ENCODE assay signal across 8 mouse cellular contexts in the genomic region with DNA sequence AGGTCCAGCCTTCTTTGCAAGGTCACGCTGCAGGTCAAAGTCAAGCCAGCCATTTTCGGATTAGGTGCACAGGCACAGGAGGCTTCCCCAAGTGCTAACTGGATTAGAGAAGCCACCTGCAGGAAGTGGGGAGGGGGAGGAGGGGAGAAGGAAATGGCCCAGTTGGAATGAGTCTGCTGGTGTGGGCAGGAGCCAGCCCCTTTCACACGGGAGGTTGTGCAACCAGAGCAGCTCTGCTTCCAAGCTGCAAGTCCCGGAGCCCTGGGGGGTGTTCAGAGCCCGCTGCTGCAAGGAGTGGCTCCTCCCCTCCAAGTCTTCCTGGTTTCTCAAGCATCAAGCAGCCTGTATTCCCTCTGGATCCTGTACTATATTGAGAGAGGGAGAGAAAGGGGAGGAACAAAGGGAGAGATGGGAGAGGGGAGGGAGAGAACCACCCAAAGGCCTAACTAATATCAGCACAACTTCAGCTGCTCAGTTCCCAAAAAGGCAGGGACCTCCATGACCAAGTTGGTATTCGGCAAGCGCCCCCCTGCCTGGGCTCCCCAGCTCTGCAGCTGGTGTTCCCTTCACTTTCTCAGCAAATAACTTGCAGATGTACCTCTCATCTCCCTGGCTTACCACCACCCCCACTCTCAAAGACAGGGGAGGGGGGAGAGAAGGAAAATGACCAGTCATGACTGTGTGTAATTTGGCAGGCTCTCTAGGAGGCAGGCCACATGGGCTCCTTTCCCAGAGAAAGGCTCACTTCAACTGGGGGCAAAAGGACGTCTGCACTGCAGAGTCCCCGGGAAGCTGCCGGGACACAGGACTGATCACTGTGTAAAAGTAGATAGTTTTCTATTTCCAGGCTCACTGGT. TPM values are rescaled to one million over a fixed set of nuclear protein-coding genes. Genes with fewer than 3 reads are reported as not detected.
DNase-seq lines count a peak whose midpoint lies in the region; ATAC-seq and TF ChIP-seq lines count a peak whose summit lies in the region.

No protein-coding gene starts in this region.

- no peak overlapping the region for H3K9ac ChIP-seq in embryonic facial prominence, embryonic 15.5 days
- H3K9ac ChIP-seq in heart, embryonic 13.5 days, result peak overlapping the region; percentile 45
- H3K9ac ChIP-seq in kidney, embryonic 15.5 days, result peak overlapping the region; percentile 17; the same call in 1 of the 2 replicates

- H3K4me1 ChIP-seq in embryonic facial prominence, embryonic 15.5 days, result peaks cover 58% of the 10 kb centered on the region
- H3K4me1 ChIP-seq in heart, embryonic 13.5 days, result peaks cover 61% of the 10 kb centered on the region
- H3K4me1 ChIP-seq in kidney, embryonic 15.5 days, result peaks cover 70% of the 10 kb centered on the region
- peaks cover 3% of the 10 kb centered on the region; the same call in 1 of the 2 replicates for H3K4me1 ChIP-seq in lung, adult 2 months (ENCODE audit: control insufficient read depth, insufficient read depth, low read length)

- H3K27me3 ChIP-seq in embryonic facial prominence, embryonic 15.5 days, result no peaks in the 10 kb centered on the region
- H3K27me3 ChIP-seq in heart, embryonic 13.5 days (replicated peaks), result no peaks in the 10 kb centered on the region
- no peaks in the 10 kb centered on the region for H3K27me3 ChIP-seq in kidney, embryonic 15.5 days

- DNase-seq in CD4-positive, CD25-positive, alpha-beta regulatory T cell, adult 2 months (ENCODE audit: low read depth, low spot score), result peak; percentile 49
- DNase-seq in adrenal gland, adult 2 months, result peak; percentile 76
- peak; percentile 55 for DNase-seq in lung, adult 2 months
- DNase-seq in ovary, postnatal 36 days (ENCODE audit: low spot score), result peak; percentile 59
- DNase-seq in spleen, postnatal 10 days (ENCODE audit: low spot score in 2 of 2), result no peak

- H3K4me2 ChIP-seq in embryonic facial prominence, embryonic 15.5 days (replicated peaks), result peak overlapping the region; percentile 29
- peak overlapping the region; percentile 50 for H3K4me2 ChIP-seq in heart, embryonic 13.5 days
- peak overlapping the region; percentile 28; the same call in 1 of the 2 replicates for H3K4me2 ChIP-seq in kidney, embryonic 15.5 days

- no peaks in the 10 kb centered on the region for H3K9me3 ChIP-seq in embryonic facial prominence, embryonic 15.5 days (replicated peaks)
- no peaks in the 10 kb centered on the region for H3K9me3 ChIP-seq in heart, embryonic 13.5 days
- H3K9me3 ChIP-seq in kidney, embryonic 15.5 days (replicated peaks), result no peaks in the 10 kb centered on the region

- no peaks in the 10 kb centered on the region; the same call in 1 of the 2 replicates for H3K36me3 ChIP-seq in embryonic facial prominence, embryonic 15.5 days
- H3K36me3 ChIP-seq in heart, embryonic 13.5 days, result peaks cover 8% of the 10 kb centered on the region
- H3K36me3 ChIP-seq in kidney, embryonic 15.5 days, result no peaks in the 10 kb centered on the region

- WGBS in embryonic facial prominence, embryonic 15.5 days, result 7% methylated on average over 10 of the region's 10 CpGs
- 9% methylated on average over 10 of the region's 10 CpGs for WGBS in heart, embryonic 13.5 days
- whole genome bisulfite sequencing in kidney, embryonic 15.5 days, result 18% methylated on average over 10 of the region's 10 CpGs
- 27% methylated on average over 10 of the region's 10 CpGs for WGBS in lung, adult 2 months

- no peak for TF ChIP-seq POLR2A in lung, adult 2 months (IDR thresholded peaks at IDR 0.05; ENCODE audit: borderline replicate concordance, extremely low read depth, low read depth, low read length)

- H3K4me3 ChIP-seq in embryonic facial prominence, embryonic 15.5 days (replicated peaks), result no peak overlapping the region
- H3K4me3 ChIP-seq in heart, embryonic 13.5 days, result no peak overlapping the region
- no peak overlapping the region for H3K4me3 ChIP-seq in kidney, embryonic 15.5 days (replicated peaks)
- H3K4me3 ChIP-seq in lung, adult 2 months (replicated peaks; ENCODE audit: extremely low read depth, low read depth, low read length), result no peak overlapping the region

- peak overlapping the region; percentile 84 for H3K27ac ChIP-seq in embryonic facial prominence, embryonic 15.5 days (replicated peaks)
- H3K27ac ChIP-seq in heart, embryonic 13.5 days (replicated peaks), result peak overlapping the region; percentile 89
- H3K27ac ChIP-seq in kidney, embryonic 15.5 days, result peak overlapping the region; percentile 88

- peak; percentile 88 for ATAC-seq in embryonic facial prominence, embryonic 15.5 days (ENCODE audit: insufficient number of reproducible peaks, low FRiP score, low TSS enrichment, low read depth)
- peak; percentile 72 for ATAC-seq in heart, embryonic 13.5 days (ENCODE audit: extremely low read depth, insufficient number of reproducible peaks, low FRiP score, low TSS enrichment)
- peak; percentile 82 for ATAC-seq in kidney, embryonic 15.5 days (replicated peaks; ENCODE audit: low FRiP score)

- no peak for TF ChIP-seq CTCF in lung, adult 2 months (IDR thresholded peaks at IDR 0.05; ENCODE audit: insufficient read depth, low read length)

RNA-seq across cellular contexts. Expression of a gene that starts 52.2 kb away (rescaled TPM):
- 10 to 100 TPM in 1 of 2 experiments, 1 to 10 TPM in 1; 7.7 to 17.6 TPM for total RNA-seq in adrenal gland, adult 2 months (2021)
- polyA plus RNA-seq in adrenal gland, adult 2 months (2012; rRNA removed), result 11.0 and 12.4 TPM in 2 replicates
- polyA plus RNA-seq in embryonic facial prominence, embryonic 15.5 days (2015; fragmentation: Nextera tagmentation; extraction: Ambion mirVana), result 28.9 TPM in 2 replicates
- 8.1 and 8.3 TPM in 2 replicates for polyA plus RNA-seq in heart, embryonic 13.5 days (2015; fragmentation: Nextera tagmentation; extraction: Ambion mirVana)
- 7.3 and 8.1 TPM in 2 replicates for polyA plus RNA-seq in kidney, embryonic 15.5 days (2015; fragmentation: Nextera tagmentation; extraction: Ambion mirVana)
- 18.7 and 22.9 TPM in 2 replicates for polyA plus RNA-seq in lung, adult 2 months (2012; rRNA removed)

Comparison
In these comparisons a context has a peak if more than half of its experiments do, and no peak if none do; other contexts are left out.
1. DNase-seq: peak in CD4-positive, CD25-positive, alpha-beta regulatory T cell, adult 2 months (single experiment), adrenal gland, adult 2 months (single experiment), lung, adult 2 months (single experiment) and ovary, postnatal 36 days (single experiment); none in spleen, postnatal 10 days (0 of 2).
2. Peak in every context shown above with its lines, with median percentiles within 50 percentile points of each other: ATAC-seq, H3K27ac ChIP-seq and H3K4me2 ChIP-seq.